Mouse (Mus musculus) heart, postnatal 0 days (tissue): ENCODE data around the gene Cdadc1. TPM values are rescaled to one million over a fixed set of nuclear protein-coding genes. Genes with fewer than 3 reads are reported as not detected.

Source experiments
- ATAC-seq: fragments of 200-750 bp; cut with Nextera tagmentation; 2 replicates; pipeline ENCODE4 v1.8.0; 2017; ENCODE audit warnings: low read depth, moderate number of reproducible peaks, moderate library complexity; ENCODE audit not compliant: insufficient read depth
- DNase-seq: peaks from one replicate; pipeline ENCODE4 v3.0.0-alpha.2; 2016; ENCODE audit warnings: low spot score
- H3K27ac ChIP-seq: fragments of 300-500 bp; sonication (generic); 2 replicates; pipeline ENCODE4 v1.5.1; 2014; ENCODE audit warnings: low read depth, mild to moderate bottlenecking
- H3K27me3 ChIP-seq: fragments of 300-500 bp; sonication (generic); 2 replicates; pipeline ENCODE4 v1.6.1; 2014; ENCODE audit warnings: low read length, mixed read lengths; ENCODE audit not compliant: control insufficient read depth, insufficient read depth
- H3K36me3 ChIP-seq: fragments of 300-500 bp; sonication (generic); replicated peaks from 2 replicates; pipeline ENCODE4 v1.6.1; 2014; ENCODE audit warnings: low read length, mixed read lengths; ENCODE audit not compliant: control insufficient read depth, insufficient read depth
- H3K4me1 ChIP-seq: fragments of 300-500 bp; sonication (generic); 2 replicates; pipeline ENCODE4 v1.6.1; 2014; ENCODE audit warnings: antibody characterized with exemption; ENCODE audit not compliant: control insufficient read depth, insufficient read depth
- H3K4me2 ChIP-seq: fragments of 300-500 bp; sonication (generic); 2 replicates; pipeline ENCODE4 v1.6.1; 2014; ENCODE audit warnings: low read depth, mild to moderate bottlenecking, low read length, moderate library complexity
- H3K4me3 ChIP-seq: fragments of 300-500 bp; sonication (generic); 2 replicates; pipeline ENCODE4 v1.5.1; 2014; ENCODE audit warnings: low read depth, low read length
- H3K9ac ChIP-seq: fragments of 300-500 bp; sonication (generic); replicated peaks from 2 replicates; pipeline ENCODE4 v1.6.1; 2014; ENCODE audit warnings: low read depth, low read length, mixed read lengths
- H3K9me3 ChIP-seq: fragments of 300-500 bp; sonication (generic); replicated peaks from 2 replicates; pipeline ENCODE4 v1.6.1; 2016; ENCODE audit warnings: low read length; ENCODE audit not compliant: control insufficient read depth
- CTCF ChIP-seq: IDR thresholded peaks from 2 replicates; pipeline ENCODE4 v1.5.1; 2016; ENCODE audit warnings: antibody characterized with exemption, control low read depth, low read depth
- EP300 ChIP-seq: IDR thresholded peaks from 2 replicates; pipeline ENCODE4 v1.6.1; 2016; ENCODE audit warnings: antibody characterized with exemption, low read depth
- WGBS: fragments of 180-500 bp; shearing (Covaris S2); extraction: QIAGEN DNeasy Blood & Tissue Kit; methylation state at CpG from one replicate; pipeline ENCODE4 v1.1.7; 2014; 5-methylcytosine and 5-hydroxymethylcytosine counted together
- polyA plus RNA-seq: library from polyadenylated mRNA; unstranded; fragments of >200 nt; fragmentation: Nextera tagmentation; extraction: Ambion mirVana; gene quantifications from 2 replicates; pipeline ENCODE4 v1.2.1, GENCODE M21; 2015
- total RNA-seq: library from RNA; depleted of rRNA; stranded (reverse); fragments of >200 nt; gene quantifications from 2 replicates; pipeline ENCODE4 v1.2.3, GENCODE M21; 2014; ENCODE audit warnings: low replicate concordance

The Cdadc1 gene
- total and polyA plus RNA-seq, 2 experiments from 2014 or later, result 5.3 to 30.9 TPM

DNA sequence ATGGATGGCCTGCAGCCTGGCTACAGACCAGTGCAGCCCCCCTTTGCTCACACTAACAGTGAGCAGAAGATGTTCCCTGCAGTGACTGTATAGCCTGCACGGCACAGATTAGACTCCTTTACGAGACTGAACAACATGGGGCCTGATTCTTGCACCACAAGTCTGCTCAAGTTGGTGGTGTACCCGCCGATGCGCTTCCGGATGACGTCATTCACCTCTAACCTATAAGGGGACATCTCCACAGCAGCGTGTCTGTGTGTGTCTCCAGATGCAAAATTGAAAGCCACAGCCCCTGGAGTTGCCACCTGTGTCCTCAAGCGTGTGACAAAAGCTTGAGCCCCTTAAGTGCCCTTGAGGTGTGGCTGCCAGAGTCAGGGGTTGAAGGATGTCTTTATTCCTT is 32.3 kb upstream of the Cdadc1 start:
- no peak overlapping the region for H3K27ac ChIP-seq
- H3K36me3 ChIP-seq, result no peaks in the 10 kb centered on the region
- TF ChIP-seq CTCF (no peak), EP300 (no peak)
- no peak overlapping the region for H3K4me2 ChIP-seq
- H3K4me1 ChIP-seq, result peaks cover 7% of the 10 kb centered on the region; the same call in 1 of the 2 replicates
- H3K27me3 ChIP-seq, result peaks cover 24% of the 10 kb centered on the region
- ATAC-seq (no peak), DNase-seq (no peak)
- WGBS, result 84% methylated on average over 9 of the region's 9 CpGs
- no peaks in the 10 kb centered on the region for H3K9me3 ChIP-seq
- H3K9ac ChIP-seq, result no peak overlapping the region
- H3K4me3 ChIP-seq, result no peak overlapping the region

DNA sequence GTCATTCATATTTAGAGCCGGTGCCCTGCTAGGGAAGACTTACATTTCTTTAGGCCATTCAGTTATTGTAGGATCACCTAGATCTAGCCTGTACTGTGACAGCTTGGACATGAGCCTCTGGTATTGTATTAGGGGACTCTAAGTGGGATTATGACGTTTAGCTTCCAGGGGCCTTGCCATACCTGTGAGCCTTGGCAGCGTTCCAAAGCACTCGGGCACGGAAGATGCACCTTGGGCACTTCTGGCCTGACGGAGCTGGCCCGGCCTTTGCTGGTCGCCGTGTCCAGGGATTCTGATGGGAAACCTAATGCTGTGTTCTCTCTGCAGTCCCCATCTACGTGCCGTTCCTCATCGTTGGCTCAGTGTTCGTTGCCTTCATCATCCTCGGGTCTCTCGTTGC is 31.5 kb upstream of the Cdadc1 start:
- DNase-seq, result no peak
- WGBS, result 89% methylated on average over 15 of the region's 15 CpGs
- H3K36me3 ChIP-seq, result no peaks in the 10 kb centered on the region
- H3K27ac ChIP-seq, result no peak overlapping the region
- no peak for ATAC-seq
- H3K27me3 ChIP-seq, result peaks cover 24% of the 10 kb centered on the region
- no peak overlapping the region for H3K4me3 ChIP-seq
- H3K9ac ChIP-seq, result no peak overlapping the region
- H3K4me1 ChIP-seq, result peaks cover 7% of the 10 kb centered on the region; the same call in 1 of the 2 replicates
- no peaks in the 10 kb centered on the region for H3K9me3 ChIP-seq
- TF ChIP-seq CTCF (no peak), EP300 (no peak)
- H3K4me2 ChIP-seq, result no peak overlapping the region

DNA sequence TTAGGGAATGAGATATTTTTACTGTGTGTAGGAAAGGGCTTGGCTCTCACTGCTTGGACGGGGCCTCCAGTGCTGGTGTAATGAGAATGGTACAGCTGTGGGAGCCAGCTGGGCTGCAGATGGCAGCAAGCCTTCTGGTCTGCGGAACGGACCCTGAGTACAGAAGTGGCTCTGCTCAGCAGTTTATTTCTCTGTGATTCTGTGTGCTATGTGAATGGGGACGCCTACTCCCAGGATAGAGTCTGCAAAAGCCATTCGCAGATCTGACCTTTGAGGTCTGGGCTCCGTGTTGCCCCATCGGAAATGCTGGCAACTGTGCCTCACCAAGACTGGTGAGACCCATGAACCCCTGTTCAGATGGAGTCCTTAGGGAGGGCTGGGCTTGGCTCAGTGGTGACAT is 30.1 kb upstream of the Cdadc1 start:
- H3K27ac ChIP-seq, result no peak overlapping the region
- H3K27me3 ChIP-seq, result peaks cover 33% of the 10 kb centered on the region
- no peak for DNase-seq
- TF ChIP-seq EP300, result no peak
- no peak for TF ChIP-seq CTCF
- 0 out of 2 replicates have a peak overlapping the region, but pooled peaks have one; percentile 73 for H3K4me3 ChIP-seq
- no peaks in the 10 kb centered on the region for H3K9me3 ChIP-seq
- no peaks in the 10 kb centered on the region for H3K36me3 ChIP-seq
- no peak for ATAC-seq
- H3K4me2 ChIP-seq, result peak overlapping the region; percentile 5; the same call in 1 of the 2 replicates
- H3K9ac ChIP-seq, result no peak overlapping the region
- H3K4me1 ChIP-seq, result peaks cover 7% of the 10 kb centered on the region; the same call in 1 of the 2 replicates
- whole genome bisulfite sequencing, result 58% methylated on average over 7 of the region's 7 CpGs

DNA sequence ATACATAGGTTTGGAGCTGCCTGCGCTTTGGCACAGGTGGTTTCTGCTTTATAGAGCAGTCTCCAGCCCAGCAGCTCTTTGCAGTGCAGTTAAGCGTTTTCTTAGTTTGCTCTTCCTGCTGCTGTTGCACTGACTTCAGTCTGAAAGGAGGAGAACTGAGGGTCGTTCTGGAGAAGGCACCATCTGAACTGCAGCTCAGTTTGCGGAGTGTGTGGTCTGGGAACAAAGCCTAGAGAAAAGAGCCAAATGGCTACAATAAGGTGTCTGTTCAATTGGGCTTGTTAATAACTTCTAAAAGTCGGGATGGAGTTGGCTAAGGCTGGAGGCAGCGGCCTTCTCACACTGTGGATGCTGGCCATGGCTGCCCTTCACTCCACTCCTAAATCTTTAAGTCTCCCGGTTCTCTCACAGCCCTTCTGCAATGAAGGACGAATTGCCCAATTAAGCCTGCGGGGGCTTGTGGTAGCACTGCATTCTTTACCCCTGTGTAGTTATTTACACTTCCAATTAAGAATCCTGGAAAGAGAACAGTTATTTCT is 29.5 kb upstream of the Cdadc1 start:
- no peak for TF ChIP-seq EP300
- no peak for TF ChIP-seq CTCF
- no peak overlapping the region for H3K9ac ChIP-seq
- peaks cover 38% of the 10 kb centered on the region for H3K27me3 ChIP-seq
- no peak for DNase-seq
- H3K9me3 ChIP-seq, result no peaks in the 10 kb centered on the region
- H3K36me3 ChIP-seq, result no peaks in the 10 kb centered on the region
- no peak for ATAC-seq
- peak overlapping the region; percentile 73; the same call in 1 of the 2 replicates for H3K4me3 ChIP-seq
- H3K4me1 ChIP-seq, result peaks cover 7% of the 10 kb centered on the region; the same call in 1 of the 2 replicates
- H3K27ac ChIP-seq, result no peak overlapping the region
- WGBS, result 62% methylated on average over 9 of the region's 9 CpGs
- H3K4me2 ChIP-seq, result peak overlapping the region; percentile 99; the same call in 1 of the 2 replicates

DNA sequence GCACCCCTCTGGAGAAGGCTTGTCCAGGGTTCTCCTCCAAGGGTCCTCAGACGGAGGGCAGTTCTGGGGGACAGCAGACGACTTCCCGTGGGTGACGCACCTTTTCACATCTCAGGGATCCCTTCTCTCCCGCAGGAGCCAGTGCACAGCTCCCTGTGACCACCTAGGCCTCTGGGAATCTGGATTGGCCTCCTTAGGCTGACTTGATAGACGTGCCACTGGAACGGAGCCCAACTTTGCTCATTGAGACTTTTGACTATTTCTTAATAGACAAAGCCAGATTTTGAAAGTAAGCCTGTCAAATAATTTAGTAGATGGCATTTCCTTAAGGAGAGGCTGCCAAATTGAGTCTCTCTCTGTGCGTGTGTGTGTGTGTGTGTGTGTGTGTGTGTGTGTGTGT is 29.0 kb upstream of the Cdadc1 start:
- WGBS, result 56% methylated on average over 8 of the region's 8 CpGs
- DNase-seq (no peak), ATAC-seq (no peak)
- Histone ChIP-seq H3K36me3 (no peaks in the 10 kb centered on the region), H3K4me2 (peak overlapping the region; percentile 99), H3K9ac (no peak overlapping the region), H3K4me1 (peaks cover 7% of the 10 kb centered on the region; the same call in 1 of the 2 replicates), H3K4me3 (peak overlapping the region; percentile 73), H3K27ac (no peak overlapping the region), H3K9me3 (no peaks in the 10 kb centered on the region), H3K27me3 (peaks cover 40% of the 10 kb centered on the region)
- no peak for TF ChIP-seq EP300
- TF ChIP-seq CTCF, result no peak
